Mouse (Mus musculus) layer of hippocampus, adult 2 months (tissue): ENCODE results near the gene Sez6l2. TPM values are rescaled to one million over a fixed set of nuclear protein-coding genes. Genes with fewer than 3 reads are reported as not detected.
A peak's percentile ranks its signal among the peaks of the same experiment; 100 is the strongest.
"Not testable (repeated sequence)": the region's sequence is repeated elsewhere in the genome, so short reads cannot be mapped to it uniquely, and the experiment has no call there.

Experiments
- DNase-seq, 2 experiments: peaks; one replicate each; pipeline ENCODE4 v3.0.0; 2022; ENCODE audit warnings: low spot score in 2 of 2
- H3K27ac ChIP-seq: fragments of 200-600 bp; 2 replicates; pipeline ENCODE4 v1.8.1; 2022
- H3K4me3 ChIP-seq: fragments of 200-600 bp; 2 replicates; pipeline ENCODE4 v1.8.1; 2022; ENCODE audit warnings: mild to moderate bottlenecking
- CTCF ChIP-seq: fragments of 200-600 bp; conservative IDR thresholded peaks from 2 replicates; pipeline ENCODE4 v1.8.1; 2022; ENCODE audit warnings: antibody characterized with exemption, mild to moderate bottlenecking, moderate library complexity
- long read RNA-seq, 2 experiments: library from polyadenylated mRNA; stranded (forward); transcript quantifications; one replicate each; pipeline ENCODE4 v2.0.0; 2021; ENCODE audit warnings: borderline mapping rate in 2 of 2
- total RNA-seq, 2 experiments: library from RNA; stranded (reverse); gene quantifications; 2 replicates each; pipeline ENCODE4 v1.2.3; 2021

The Sez6l2 gene
- 100 to 1,000 TPM; 439 to 458 TPM for total RNA-seq
- long read RNA-seq, experiment 1, transcript Sez6l2-202 (18 exons, 3,595 nt): minor isoform, 20 of 205 reads
- long read RNA-seq, experiment 1, transcript Sez6l2-203 (17 exons, 3,732 nt): major isoform, 30 of 205 reads
- long read RNA-seq, experiment 1, partial matches to known transcripts: 127 of 205 reads
- long read RNA-seq, experiment 1, other reads (novel, unspliced or antisense): 27 of 205 reads
- long read RNA-seq, experiment 2, transcript Sez6l2-201 (18 exons, 2,852 nt): minor isoform, 6 of 268 reads
- long read RNA-seq, experiment 2, transcript Sez6l2-203 (17 exons, 3,732 nt): minor isoform, 42 of 268 reads
- long read RNA-seq, experiment 2, transcript Sez6l2-202 (18 exons, 3,595 nt): major isoform, 45 of 268 reads
- long read RNA-seq, experiment 2, partial matches to known transcripts: 139 of 268 reads
- long read RNA-seq, experiment 2, other reads (novel, unspliced or antisense): 36 of 268 reads

- Histone ChIP-seq H3K27ac (peak within 1 kb of the TSS; percentile 96), H3K4me3 (peak within 1 kb of the TSS; percentile 67)
- TF ChIP-seq CTCF: 0 out of 2 replicates have a peak, but pooled peaks have one; percentile 4
- peak; percentile 77 to 91 for DNase-seq
Measured at GRCm38 (mm10) chr7:126949793-126950646, at the start of gene Sez6l2. Sez6l2 (plus strand) TSS chr7:126950563.

GRCm38 (mm10) chr7:126905590-126905989 lies 44.8 kb upstream of the Sez6l2 start:
- no peak overlapping the region for H3K27ac ChIP-seq
- H3K4me3 ChIP-seq: no peak overlapping the region
- DNase-seq: no peak
- TF ChIP-seq CTCF: no peak

- TF ChIP-seq CTCF: no peak
- Histone ChIP-seq H3K4me3 (no peak overlapping the region), H3K27ac (no peak overlapping the region)
- no peak for DNase-seq
Measured at GRCm38 (mm10) chr7:126914844-126915243, 35.5 kb upstream of the Sez6l2 start.

GRCm38 (mm10) chr7:126918356-126918755 lies 32.0 kb upstream of the Sez6l2 start:
- DNase-seq, H3K27ac ChIP-seq: not testable (repeated sequence)

GRCm38 (mm10) chr7:126919973-126920372 lies 30.4 kb upstream of the Sez6l2 start:
- Histone ChIP-seq H3K27ac (no peak overlapping the region), H3K4me3 (no peak overlapping the region)
- TF ChIP-seq CTCF: no peak
- no peak for DNase-seq

More at GRCm38 (mm10) chr7:126918356-126918755, 32.0 kb upstream of the Sez6l2 start:
- not testable (repeated sequence) for H3K4me3 ChIP-seq

GRCm38 (mm10) chr7:126921563-126921962 lies 28.8 kb upstream of the Sez6l2 start:
- peak overlapping the region; percentile 66 for H3K27ac ChIP-seq
- DNase-seq: no peak
- no peak for TF ChIP-seq CTCF
- no peak overlapping the region for H3K4me3 ChIP-seq

GRCm38 (mm10) chr7:126922624-126923060 lies 27.7 kb upstream of the Sez6l2 start, which contains the start of gene Tmem219:
Tmem219 (minus strand) TSS chr7:126922917.
- peak within 1 kb of the TSS; percentile 66 for H3K27ac ChIP-seq
- no peak for TF ChIP-seq CTCF
- DNase-seq: no peak
- H3K4me3 ChIP-seq: no peak within 1 kb of the TSS

GRCm38 (mm10) chr7:126923999-126924398 lies 26.4 kb upstream of the Sez6l2 start:
- Histone ChIP-seq H3K27ac (peak overlapping the region; percentile 73), H3K4me3 (no peak overlapping the region)
- DNase-seq: no peak
- no peak for TF ChIP-seq CTCF

- DNase-seq: no peak
- peak overlapping the region; percentile 18; the same call in 1 of the 2 replicates for H3K27ac ChIP-seq
- H3K4me3 ChIP-seq: no peak overlapping the region
- TF ChIP-seq CTCF: no peak
Measured at GRCm38 (mm10) chr7:126926299-126926698, 24.1 kb upstream of the Sez6l2 start.

- TF ChIP-seq CTCF: no peak
- Histone ChIP-seq H3K4me3 (peak within 1 kb of the TSS; percentile 91), H3K27ac (peak within 1 kb of the TSS; percentile 89)
- DNase-seq: peak; percentile 91 to 93
Measured at GRCm38 (mm10) chr7:126928384-126929037, 21.9 kb upstream of the Sez6l2 start, which contains the start of gene Kctd13. Kctd13 (plus strand) TSS chr7:126928879.

- H3K27ac ChIP-seq: peak overlapping the region; percentile 89
- peak in 1 of 2 experiments; percentile 23 for DNase-seq
- no peak for TF ChIP-seq CTCF
- peak overlapping the region; percentile 91 for H3K4me3 ChIP-seq
Measured at GRCm38 (mm10) chr7:126929046-126929445, 21.3 kb upstream of the Sez6l2 start.

GRCm38 (mm10) chr7:126932652-126933051 lies 17.7 kb upstream of the Sez6l2 start:
- H3K4me3 ChIP-seq: no peak overlapping the region
- no peak overlapping the region for H3K27ac ChIP-seq
- DNase-seq: no peak
- no peak for TF ChIP-seq CTCF
